Mouse (Mus musculus) erythroid progenitor cell, adult 5-6 weeks (primary cell): Measurements from ENCODE around the gene Supt4a. TPM values are rescaled to one million over a fixed set of nuclear protein-coding genes. Genes with fewer than 3 reads are reported as not detected.
A peak's percentile ranks its signal among the peaks of the same experiment; 100 is the strongest.

Experiments
- ATAC-seq: replicated peaks from 2 replicates; pipeline ENCODE4 v1.8.0; 2016; ENCODE audit warnings: moderate number of reproducible peaks, mild to moderate bottlenecking, moderate TSS enrichment, inconsistent platforms; ENCODE audit not compliant: poor library complexity, low FRiP score, severe bottlenecking
- total RNA-seq, 2 experiments: library from RNA; stranded (forward) in 1 of 2; stranded (reverse) in 1 of 2; fragments of 150-400 nt in 1 of 2; fragments of 186-747, 209-891 nt in 1 of 2; gene quantifications; 2 replicates each; pipeline versions ENCODE4 v1.2.3 to v1.2.4; 2015 to 2017; ENCODE audit warnings: low replicate concordance in 2 of 2

The Supt4a gene
- total RNA-seq, 2 experiments from 2014 or later = 27.0 to 101 TPM

- peak; percentile 60 for ATAC-seq
Observed at GRCm38 (mm10) chr11:87749192-87750042, 12.1 kb downstream of the Supt4a start.

GRCm38 (mm10) chr11:87750043-87750421 is 12.7 kb downstream of the Supt4a start:
- ATAC-seq = peak; percentile 71

- ATAC-seq = peak; percentile 4
Observed at GRCm38 (mm10) chr11:87750521-87750920, 13.2 kb downstream of the Supt4a start.

GRCm38 (mm10) chr11:87751031-87751430 is 13.7 kb downstream of the Supt4a start:
- no peak for ATAC-seq

- no peak for ATAC-seq
Observed at GRCm38 (mm10) chr11:87751491-87751966, 14.2 kb downstream of the Supt4a start.

- ATAC-seq = no peak
Observed at GRCm38 (mm10) chr11:87752307-87752706, 15.0 kb downstream of the Supt4a start.

- ATAC-seq = no peak
Observed at GRCm38 (mm10) chr11:87753255-87753654, 15.9 kb downstream of the Supt4a start.

- no peak for ATAC-seq
Observed at GRCm38 (mm10) chr11:87753891-87754501, 16.6 kb downstream of the Supt4a start.

GRCm38 (mm10) chr11:87754603-87755002 is 17.3 kb downstream of the Supt4a start:
- no peak for ATAC-seq

- ATAC-seq = peak; percentile 74
Observed at GRCm38 (mm10) chr11:87755360-87756017, 18.1 kb downstream of the Supt4a start.

- peak; percentile 67 for ATAC-seq
Observed at GRCm38 (mm10) chr11:87756251-87756820, 19.0 kb downstream of the Supt4a start.

- 0 out of 2 replicates have a peak, but pooled peaks have one; percentile 13 for ATAC-seq
Observed at GRCm38 (mm10) chr11:87757001-87757954, 19.9 kb downstream of the Supt4a start.

- no peak for ATAC-seq
Observed at GRCm38 (mm10) chr11:87758161-87758911, 21.0 kb downstream of the Supt4a start.

- ATAC-seq = no peak
Observed at GRCm38 (mm10) chr11:87758957-87759608, 21.7 kb downstream of the Supt4a start.

GRCm38 (mm10) chr11:87759609-87760005 is 22.3 kb downstream of the Supt4a start:
- no peak for ATAC-seq

GRCm38 (mm10) chr11:87760301-87761081 is 23.1 kb downstream of the Supt4a start, which contains the start of gene Tspoap1:
Gene Tspoap1 (plus strand): TSS chr11:87760541.
- no peak for ATAC-seq

GRCm38 (mm10) chr11:87761181-87761721 is 23.9 kb downstream of the Supt4a start:
- ATAC-seq = no peak
